Mouse (Mus musculus): ENCODE data around the gene Dock3. TPM values are rescaled to one million over a fixed set of nuclear protein-coding genes. Genes with fewer than 3 reads are reported as not detected.

Gene Dock3
- polyA plus RNA-seq, 1 experiment from 2014 or later, result 0.64 TPM

DNA sequence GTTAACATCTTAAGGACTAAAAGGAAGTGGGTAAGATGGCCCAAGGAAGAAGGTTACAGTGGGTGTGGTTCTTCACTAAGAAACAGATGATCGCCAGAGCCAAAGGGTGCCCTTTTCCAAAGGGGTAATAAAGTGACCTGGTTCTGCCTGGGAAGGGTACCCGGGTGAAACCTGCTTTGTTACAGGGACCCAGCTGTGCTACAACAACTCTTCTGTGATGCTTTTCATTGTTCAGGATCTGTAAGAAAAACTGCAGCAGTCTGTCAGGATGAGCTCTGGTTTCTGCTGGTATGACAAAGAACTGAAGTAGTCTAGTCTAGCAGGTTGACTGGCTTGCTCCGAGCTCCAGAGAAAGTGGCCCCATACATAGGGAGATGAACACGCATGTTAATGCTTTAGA is 349.5 kb downstream of the Dock3 start:
- Histone ChIP-seq H3K4me2 (ENCODE audit: low read depth, low read length) (no peak overlapping the region), H3K36me3 (ENCODE audit: control insufficient read depth, insufficient read depth, low read length) (no peaks in the 10 kb centered on the region; the same call in none of the 2 replicates), H3K4me3 (ENCODE audit: low read length) (no peak overlapping the region), H3K27me3 (replicated peaks; ENCODE audit: control insufficient read depth, insufficient read depth, low read length) (no peaks in the 10 kb centered on the region), H3K9ac (ENCODE audit: low read depth, low read length) (no peak overlapping the region), H3K27ac (ENCODE audit: low read length) (no peak overlapping the region), H3K9me3 (ENCODE audit: control insufficient read depth, low read length) (no peaks in the 10 kb centered on the region), H3K4me1 (ENCODE audit: control insufficient read depth, insufficient read depth, low read length) (peaks cover 29% of the 10 kb centered on the region)
- ATAC-seq, result no peak
- 71% methylated on average over 4 of the region's 4 CpGs for WGBS

- no peak overlapping the region for H3K4me2 ChIP-seq (ENCODE audit: low read depth, low read length)
- no peaks in the 10 kb centered on the region for H3K27me3 ChIP-seq (replicated peaks; ENCODE audit: control insufficient read depth, insufficient read depth, low read length)
- H3K27ac ChIP-seq (ENCODE audit: low read length), result no peak overlapping the region
- no peak overlapping the region for H3K4me3 ChIP-seq (ENCODE audit: low read length)
- 64% methylated on average over 4 of the region's 4 CpGs for WGBS
- no peak overlapping the region for H3K9ac ChIP-seq (ENCODE audit: low read depth, low read length)
- ATAC-seq, result no peak
- H3K4me1 ChIP-seq (ENCODE audit: control insufficient read depth, insufficient read depth, low read length), result peaks cover 29% of the 10 kb centered on the region
- H3K36me3 ChIP-seq (ENCODE audit: control insufficient read depth, insufficient read depth, low read length), result no peaks in the 10 kb centered on the region; the same call in none of the 2 replicates
- no peaks in the 10 kb centered on the region for H3K9me3 ChIP-seq (ENCODE audit: control insufficient read depth, low read length)
These were observed 350.5 kb downstream of the Dock3 start for GRCm38 (mm10) chr9:106881071-106881755.

DNA sequence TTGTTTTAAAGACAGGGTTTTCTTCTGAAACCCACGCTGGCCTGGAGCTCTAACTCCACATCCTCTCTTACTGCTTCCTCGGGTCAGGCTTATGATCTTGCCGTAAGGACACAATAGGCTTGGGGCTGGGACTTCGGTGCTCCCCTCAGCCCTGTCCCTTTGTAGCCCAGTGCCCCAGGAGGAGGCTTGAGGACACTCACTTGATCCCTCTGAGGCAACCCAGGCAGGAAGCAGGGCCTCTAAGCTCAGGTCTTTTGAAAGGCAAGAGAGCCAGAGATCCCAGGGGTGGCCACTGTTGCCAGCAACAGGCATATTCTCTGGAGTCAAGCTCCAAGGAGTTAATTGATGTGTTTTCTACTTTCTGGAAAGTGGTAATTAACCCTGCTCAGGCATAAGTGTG is 352.2 kb downstream of the Dock3 start:
- Histone ChIP-seq H3K36me3 (ENCODE audit: control insufficient read depth, insufficient read depth, low read length) (peaks cover 10% of the 10 kb centered on the region), H3K4me2 (ENCODE audit: low read depth, low read length) (no peak overlapping the region), H3K4me1 (ENCODE audit: control insufficient read depth, insufficient read depth, low read length) (peaks cover 17% of the 10 kb centered on the region), H3K9ac (ENCODE audit: low read depth, low read length) (no peak overlapping the region), H3K9me3 (ENCODE audit: control insufficient read depth, low read length) (no peaks in the 10 kb centered on the region), H3K4me3 (ENCODE audit: low read length) (no peak overlapping the region), H3K27me3 (replicated peaks; ENCODE audit: control insufficient read depth, insufficient read depth, low read length) (no peaks in the 10 kb centered on the region), H3K27ac (ENCODE audit: low read length) (no peak overlapping the region)
- WGBS, result 76% methylated on average over 4 of the region's 4 CpGs
- ATAC-seq, result no peak

DNA sequence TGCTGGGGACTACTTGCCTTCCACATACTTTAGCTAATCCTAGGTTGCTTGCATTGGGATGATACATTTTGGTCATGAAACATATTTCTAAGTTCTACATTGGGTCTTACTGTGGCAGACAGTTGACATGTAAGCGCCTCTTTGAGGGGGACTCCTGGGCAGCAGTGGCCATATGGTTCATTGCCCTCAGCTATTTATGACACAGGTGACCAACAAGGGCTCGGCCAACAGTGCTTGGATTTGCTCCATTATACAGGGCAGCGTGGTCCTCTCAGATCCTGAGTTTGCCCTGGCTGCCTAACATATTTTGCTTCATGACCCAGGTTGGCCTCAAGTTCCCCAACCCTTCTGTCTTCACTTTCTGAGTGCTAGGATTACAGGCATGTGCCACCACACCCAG is 355.0 kb downstream of the Dock3 start:
- no peak overlapping the region for H3K9ac ChIP-seq (ENCODE audit: low read depth, low read length)
- H3K9me3 ChIP-seq (ENCODE audit: control insufficient read depth, low read length), result no peaks in the 10 kb centered on the region
- 87% methylated on average over 3 of the region's 3 CpGs for WGBS
- no peak for ATAC-seq
- no peak overlapping the region for H3K4me3 ChIP-seq (ENCODE audit: low read length)
- H3K36me3 ChIP-seq (ENCODE audit: control insufficient read depth, insufficient read depth, low read length), result peaks cover 16% of the 10 kb centered on the region
- no peaks in the 10 kb centered on the region for H3K4me1 ChIP-seq (ENCODE audit: control insufficient read depth, insufficient read depth, low read length)
- H3K27ac ChIP-seq (ENCODE audit: low read length), result no peak overlapping the region
- H3K4me2 ChIP-seq (ENCODE audit: low read depth, low read length), result no peak overlapping the region
- H3K27me3 ChIP-seq (replicated peaks; ENCODE audit: control insufficient read depth, insufficient read depth, low read length), result no peaks in the 10 kb centered on the region

DNA sequence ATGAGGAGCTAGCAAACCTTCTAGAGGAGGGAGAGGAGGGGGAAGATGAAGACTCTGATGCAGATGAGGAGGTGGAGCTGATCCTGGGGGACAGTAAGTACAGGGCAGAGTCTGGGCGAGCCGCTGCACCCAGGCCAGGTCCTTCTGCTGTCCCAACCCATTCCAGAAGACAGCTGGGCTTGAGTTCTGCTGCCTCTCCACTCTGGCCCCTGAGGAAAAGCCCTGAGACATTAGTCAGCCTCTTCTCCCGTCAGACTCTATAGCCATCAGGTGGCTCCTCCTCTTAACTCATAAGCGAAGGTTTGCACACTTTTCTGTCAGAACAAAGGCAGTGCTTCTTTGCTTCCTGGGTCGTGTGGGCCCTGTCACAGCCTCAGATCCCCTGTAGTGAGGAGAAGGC is 357.5 kb downstream of the Dock3 start:
- Histone ChIP-seq H3K27ac (ENCODE audit: low read length) (no peak overlapping the region), H3K9ac (ENCODE audit: low read depth, low read length) (no peak overlapping the region), H3K36me3 (ENCODE audit: control insufficient read depth, insufficient read depth, low read length) (peaks cover 16% of the 10 kb centered on the region), H3K4me2 (ENCODE audit: low read depth, low read length) (no peak overlapping the region), H3K27me3 (replicated peaks; ENCODE audit: control insufficient read depth, insufficient read depth, low read length) (no peaks in the 10 kb centered on the region), H3K4me1 (ENCODE audit: control insufficient read depth, insufficient read depth, low read length) (no peaks in the 10 kb centered on the region), H3K9me3 (ENCODE audit: control insufficient read depth, low read length) (no peaks in the 10 kb centered on the region), H3K4me3 (ENCODE audit: low read length) (no peak overlapping the region)
- WGBS, result 81% methylated on average over 5 of the region's 5 CpGs
- ATAC-seq, result no peak

DNA sequence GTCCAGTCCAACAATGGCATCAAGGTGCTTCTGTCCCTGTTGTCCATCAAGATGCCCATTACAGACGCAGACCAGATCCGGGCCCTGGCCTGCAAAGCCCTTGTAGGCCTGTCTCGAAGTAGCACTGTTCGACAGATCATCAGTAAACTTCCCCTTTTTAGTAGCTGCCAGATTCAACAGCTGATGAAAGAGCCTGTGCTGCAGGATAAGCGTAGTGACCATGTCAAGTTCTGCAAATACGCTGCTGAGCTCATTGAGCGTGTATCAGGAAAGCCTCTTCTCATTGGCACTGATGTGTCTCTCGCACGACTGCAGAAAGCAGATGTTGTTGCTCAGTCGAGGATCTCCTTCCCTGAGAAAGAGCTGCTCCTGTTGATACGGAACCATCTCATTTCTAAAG is 373.7 kb downstream of the Dock3 start:
- Histone ChIP-seq H3K27me3 (replicated peaks; ENCODE audit: control insufficient read depth, insufficient read depth, low read length) (no peaks in the 10 kb centered on the region), H3K4me1 (ENCODE audit: control insufficient read depth, insufficient read depth, low read length) (no peaks in the 10 kb centered on the region), H3K9me3 (ENCODE audit: control insufficient read depth, low read length) (no peaks in the 10 kb centered on the region), H3K27ac (ENCODE audit: low read length) (no peak overlapping the region), H3K36me3 (ENCODE audit: control insufficient read depth, insufficient read depth, low read length) (peaks cover 13% of the 10 kb centered on the region; the same call in 1 of the 2 replicates), H3K4me3 (ENCODE audit: low read length) (no peak overlapping the region), H3K4me2 (ENCODE audit: low read depth, low read length) (no peak overlapping the region), H3K9ac (ENCODE audit: low read depth, low read length) (no peak overlapping the region)
- WGBS, result 89% methylated on average over 11 of the region's 11 CpGs
- no peak for ATAC-seq

DNA sequence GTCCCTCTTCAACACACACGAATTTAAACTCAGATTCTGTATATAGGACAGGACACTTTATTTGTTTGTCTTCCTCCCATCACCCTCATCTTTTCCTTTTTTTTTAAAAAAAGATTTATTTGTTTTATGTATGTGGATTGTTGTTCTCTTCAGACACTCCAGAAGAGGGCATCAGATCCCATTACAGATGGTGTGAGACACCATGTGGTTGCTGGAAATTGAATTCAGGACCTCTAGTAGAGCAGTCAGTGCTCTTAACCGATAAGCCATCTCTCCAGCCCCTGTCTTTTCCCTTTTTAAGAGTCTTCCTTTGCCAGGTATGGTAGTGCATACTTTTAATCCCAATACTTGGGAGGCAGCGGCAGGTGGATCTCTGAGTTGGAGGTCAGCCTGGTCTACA is 375.0 kb downstream of the Dock3 start:
- Histone ChIP-seq H3K4me2 (ENCODE audit: low read depth, low read length) (no peak overlapping the region), H3K27ac (ENCODE audit: low read length) (no peak overlapping the region), H3K9me3 (ENCODE audit: control insufficient read depth, low read length) (no peaks in the 10 kb centered on the region), H3K4me3 (ENCODE audit: low read length) (no peak overlapping the region), H3K4me1 (ENCODE audit: control insufficient read depth, insufficient read depth, low read length) (no peaks in the 10 kb centered on the region), H3K27me3 (replicated peaks; ENCODE audit: control insufficient read depth, insufficient read depth, low read length) (no peaks in the 10 kb centered on the region), H3K9ac (ENCODE audit: low read depth, low read length) (no peak overlapping the region), H3K36me3 (ENCODE audit: control insufficient read depth, insufficient read depth, low read length) (peaks cover 9% of the 10 kb centered on the region; the same call in 1 of the 2 replicates)
- WGBS, result 83% methylated on average over 3 of the region's 3 CpGs
- ATAC-seq, result no peak

Small RNAs within 50 kb of the gene (microRNA-seq; reads per million reads assigned to microRNA genes)
- gene Gm22238, result not detected

Other genes starting within 250 kb of the Dock3 start
- gene Mapkapk3, start 58.0 kb upstream of the Dock3 start, polyA plus RNA-seq (2015; fragmentation: Nextera tagmentation; extraction: Ambion mirVana), result 41.1 and 47.6 TPM in 2 replicates
- gene Cish, start 64.1 kb upstream of the Dock3 start, polyA plus RNA-seq (2015; fragmentation: Nextera tagmentation; extraction: Ambion mirVana), result 17.5 and 19.9 TPM in 2 replicates
- gene Hemk1, start 106.4 kb upstream of the Dock3 start, polyA plus RNA-seq (2015; fragmentation: Nextera tagmentation; extraction: Ambion mirVana), result 11.2 and 11.8 TPM in 2 replicates
- gene 6430571L13Rik, start 108.7 kb upstream of the Dock3 start, polyA plus RNA-seq (2015; fragmentation: Nextera tagmentation; extraction: Ambion mirVana), result 0.21 and 0.26 TPM in 2 replicates
- 0.50 and 0.77 TPM in 2 replicates for gene Cacna2d2, start 167.7 kb upstream of the Dock3 start, polyA plus RNA-seq (2015; fragmentation: Nextera tagmentation; extraction: Ambion mirVana)

Measured in intestine, embryonic 16.5 days (tissue).